Mouse (Mus musculus): Measurements from ENCODE around the gene Msrb3. TPM values are rescaled to one million over a fixed set of nuclear protein-coding genes. Genes with fewer than 3 reads are reported as not detected.
A peak's percentile ranks its signal among the peaks of the same experiment; 100 is the strongest.

Msrb3 gene
- total and polyA plus RNA-seq, 3 experiments = 0.05 TPM; not detected in 2

GRCm38 (mm10) chr10:120904676-120905075 is 5.8 kb upstream of the Msrb3 start:
- no peaks in the 10 kb centered on the region for H3K36me3 ChIP-seq (replicated peaks)
- H3K4me3 ChIP-seq (ENCODE audit: low read depth, low read length) = no peak overlapping the region
- DNase-seq (ENCODE audit: low spot score) (no peak), ATAC-seq (ENCODE audit: extremely low read depth, insufficient number of reproducible peaks, low FRiP score, poor library complexity, severe bottlenecking) (no peak)
- H3K9me3 ChIP-seq (replicated peaks) = peaks cover 4% of the 10 kb centered on the region
- H3K4me1 ChIP-seq (ENCODE audit: insufficient read depth, low read depth, low read length) = peaks cover 4% of the 10 kb centered on the region
- TF ChIP-seq POLR2AphosphoS5 (IDR thresholded peaks at IDR 0.05; ENCODE audit: insufficient replicate concordance, low read depth, low read length) (no peak), CTCF (IDR thresholded peaks at IDR 0.05; ENCODE audit: low read depth, low read length) (no peak), TAL1 (conservative IDR thresholded peaks at IDR 0.05; ENCODE audit: low read depth, low read length) (no peak), GATA1 (IDR thresholded peaks at IDR 0.05; ENCODE audit: borderline replicate concordance, low read length) (no peak), GATA2 (IDR thresholded peaks at IDR 0.05; ENCODE audit: borderline replicate concordance, low read depth, low read length) (no peak)
- H3K27me3 ChIP-seq (ENCODE audit: insufficient read depth, low read length) = no peaks in the 10 kb centered on the region

- peaks cover 7% of the 10 kb centered on the region for H3K9me3 ChIP-seq (replicated peaks)
- DNase-seq (ENCODE audit: low spot score) (no peak), ATAC-seq (ENCODE audit: extremely low read depth, insufficient number of reproducible peaks, low FRiP score, poor library complexity, severe bottlenecking) (peak; percentile 22)
- H3K4me3 ChIP-seq (ENCODE audit: low read depth, low read length) = no peak overlapping the region; the same call in 1 of the 2 replicates
- H3K27me3 ChIP-seq (ENCODE audit: insufficient read depth, low read length) = no peaks in the 10 kb centered on the region
- TF ChIP-seq GATA1 (IDR thresholded peaks at IDR 0.05; ENCODE audit: borderline replicate concordance, low read length) (no peak), GATA2 (IDR thresholded peaks at IDR 0.05; ENCODE audit: borderline replicate concordance, low read depth, low read length) (no peak), CTCF (IDR thresholded peaks at IDR 0.05; ENCODE audit: low read depth, low read length) (no peak), POLR2AphosphoS5 (IDR thresholded peaks at IDR 0.05; ENCODE audit: insufficient replicate concordance, low read depth, low read length) (no peak), TAL1 (conservative IDR thresholded peaks at IDR 0.05; ENCODE audit: low read depth, low read length) (no peak)
- H3K4me1 ChIP-seq (ENCODE audit: insufficient read depth, low read depth, low read length) = peaks cover 4% of the 10 kb centered on the region
- H3K36me3 ChIP-seq (replicated peaks) = no peaks in the 10 kb centered on the region
These were observed 5.1 kb upstream of the Msrb3 start for GRCm38 (mm10) chr10:120903843-120904468.

- DNase-seq (ENCODE audit: low spot score) = no peak
- TF ChIP-seq GATA1 (IDR thresholded peaks at IDR 0.05; ENCODE audit: borderline replicate concordance, low read length) (no peak), POLR2AphosphoS5 (IDR thresholded peaks at IDR 0.05; ENCODE audit: insufficient replicate concordance, low read depth, low read length) (no peak), TAL1 (conservative IDR thresholded peaks at IDR 0.05; ENCODE audit: low read depth, low read length) (no peak), GATA2 (IDR thresholded peaks at IDR 0.05; ENCODE audit: borderline replicate concordance, low read depth, low read length) (no peak), CTCF (IDR thresholded peaks at IDR 0.05; ENCODE audit: low read depth, low read length) (no peak)
- no peak for ATAC-seq (ENCODE audit: extremely low read depth, insufficient number of reproducible peaks, low FRiP score, poor library complexity, severe bottlenecking)
- Histone ChIP-seq H3K4me1 (ENCODE audit: insufficient read depth, low read depth, low read length) (peaks cover 4% of the 10 kb centered on the region), H3K9me3 (replicated peaks) (peaks cover 22% of the 10 kb centered on the region), H3K36me3 (replicated peaks) (no peaks in the 10 kb centered on the region), H3K4me3 (ENCODE audit: low read depth, low read length) (no peak overlapping the region), H3K27me3 (ENCODE audit: insufficient read depth, low read length) (no peaks in the 10 kb centered on the region)
These were observed 2.8 kb upstream of the Msrb3 start for GRCm38 (mm10) chr10:120901746-120902145.

GRCm38 (mm10) chr10:120900096-120900495 is 1.2 kb upstream of the Msrb3 start:
- peaks cover 4% of the 10 kb centered on the region for H3K4me1 ChIP-seq (ENCODE audit: insufficient read depth, low read depth, low read length)
- TF ChIP-seq GATA2 (IDR thresholded peaks at IDR 0.05; ENCODE audit: borderline replicate concordance, low read depth, low read length) (no peak), CTCF (IDR thresholded peaks at IDR 0.05; ENCODE audit: low read depth, low read length) (no peak), TAL1 (conservative IDR thresholded peaks at IDR 0.05; ENCODE audit: low read depth, low read length) (no peak), POLR2AphosphoS5 (IDR thresholded peaks at IDR 0.05; ENCODE audit: insufficient replicate concordance, low read depth, low read length) (no peak), GATA1 (IDR thresholded peaks at IDR 0.05; ENCODE audit: borderline replicate concordance, low read length) (no peak)
- ATAC-seq (ENCODE audit: extremely low read depth, insufficient number of reproducible peaks, low FRiP score, poor library complexity, severe bottlenecking) (no peak), DNase-seq (ENCODE audit: low spot score) (no peak)
- H3K36me3 ChIP-seq (replicated peaks) = no peaks in the 10 kb centered on the region
- no peak overlapping the region for H3K4me3 ChIP-seq (ENCODE audit: low read depth, low read length)
- H3K27me3 ChIP-seq (ENCODE audit: insufficient read depth, low read length) = no peaks in the 10 kb centered on the region
- H3K9me3 ChIP-seq (replicated peaks) = peaks cover 22% of the 10 kb centered on the region

GRCm38 (mm10) chr10:120898357-120898756 is 544 bp downstream of the Msrb3 start:
- Histone ChIP-seq H3K36me3 (replicated peaks) (no peaks in the 10 kb centered on the region), H3K4me1 (ENCODE audit: insufficient read depth, low read depth, low read length) (no peaks in the 10 kb centered on the region), H3K4me3 (ENCODE audit: low read depth, low read length) (0 out of 2 replicates have a peak overlapping the region, but pooled peaks have one; percentile 7), H3K9me3 (replicated peaks) (peaks cover 23% of the 10 kb centered on the region), H3K27me3 (ENCODE audit: insufficient read depth, low read length) (no peaks in the 10 kb centered on the region; the same call in 1 of the 2 replicates)
- DNase-seq (ENCODE audit: low spot score) (no peak), ATAC-seq (ENCODE audit: extremely low read depth, insufficient number of reproducible peaks, low FRiP score, poor library complexity, severe bottlenecking) (no peak)
- TF ChIP-seq TAL1 (conservative IDR thresholded peaks at IDR 0.05; ENCODE audit: low read depth, low read length) (no peak), GATA1 (IDR thresholded peaks at IDR 0.05; ENCODE audit: borderline replicate concordance, low read length) (no peak), GATA2 (IDR thresholded peaks at IDR 0.05; ENCODE audit: borderline replicate concordance, low read depth, low read length) (no peak), CTCF (IDR thresholded peaks at IDR 0.05; ENCODE audit: low read depth, low read length) (no peak), POLR2AphosphoS5 (IDR thresholded peaks at IDR 0.05; ENCODE audit: insufficient replicate concordance, low read depth, low read length) (no peak)

- no peaks in the 10 kb centered on the region for H3K4me1 ChIP-seq (ENCODE audit: insufficient read depth, low read depth, low read length)
- TF ChIP-seq POLR2AphosphoS5 (IDR thresholded peaks at IDR 0.05; ENCODE audit: insufficient replicate concordance, low read depth, low read length) (no peak), GATA1 (IDR thresholded peaks at IDR 0.05; ENCODE audit: borderline replicate concordance, low read length) (no peak), CTCF (IDR thresholded peaks at IDR 0.05; ENCODE audit: low read depth, low read length) (no peak), TAL1 (conservative IDR thresholded peaks at IDR 0.05; ENCODE audit: low read depth, low read length) (no peak), GATA2 (IDR thresholded peaks at IDR 0.05; ENCODE audit: borderline replicate concordance, low read depth, low read length) (no peak)
- DNase-seq (ENCODE audit: low spot score) (no peak), ATAC-seq (ENCODE audit: extremely low read depth, insufficient number of reproducible peaks, low FRiP score, poor library complexity, severe bottlenecking) (peak; percentile 71)
- H3K27me3 ChIP-seq (ENCODE audit: insufficient read depth, low read length) = no peaks in the 10 kb centered on the region; the same call in 1 of the 2 replicates
- H3K36me3 ChIP-seq (replicated peaks) = no peaks in the 10 kb centered on the region
- H3K9me3 ChIP-seq (replicated peaks) = peaks cover 28% of the 10 kb centered on the region
- no peak overlapping the region for H3K4me3 ChIP-seq (ENCODE audit: low read depth, low read length)
These were observed 3.0 kb downstream of the Msrb3 start for GRCm38 (mm10) chr10:120895899-120896289.

All from G1E (cell line).